Mouse (Mus musculus): ENCODE data around the gene 4930518I15Rik. TPM values are rescaled to one million over a fixed set of nuclear protein-coding genes. Genes with fewer than 3 reads are reported as not detected.
A peak's percentile ranks its signal among the peaks of the same experiment; 100 is the strongest.
"Not testable (repeated sequence)": the region's sequence is repeated elsewhere in the genome, so short reads cannot be mapped to it uniquely, and the experiment has no call there.

The 4930518I15Rik gene
- polyA plus RNA-seq, 1 experiment from 2014 or later, result 4.1 TPM

GRCm38 (mm10) chr2:156856311-156856710 lies 1.4 kb downstream of the 4930518I15Rik start:
- whole genome bisulfite sequencing, result 96% methylated on average over 1 of the region's 1 CpGs
- Histone ChIP-seq H3K4me3 (ENCODE audit: low read depth, low read length) (no peak overlapping the region), H3K4me1 (ENCODE audit: insufficient read depth, low read depth, low read length) (no peaks in the 10 kb centered on the region), H3K27ac (ENCODE audit: low read length) (0 out of 2 replicates have a peak overlapping the region, but pooled peaks have one; percentile 62), H3K9ac (replicated peaks; ENCODE audit: low read depth) (no peak overlapping the region), H3K36me3 (ENCODE audit: insufficient read depth, low read length) (peaks cover 7% of the 10 kb centered on the region; the same call in 1 of the 2 replicates), H3K27me3 (replicated peaks; ENCODE audit: insufficient read depth, low read length) (no peaks in the 10 kb centered on the region), H3K9me3 (ENCODE audit: low read length) (no peaks in the 10 kb centered on the region), H3K4me2 (replicated peaks; ENCODE audit: low read depth, low read length) (no peak overlapping the region)
- TF ChIP-seq EP300 (IDR thresholded peaks at IDR 0.05), result no peak
- TF ChIP-seq CTCF (IDR thresholded peaks at IDR 0.05), result no peak
- DNase-seq (ENCODE audit: low spot score), result no peak
- ATAC-seq, result no peak

- 50% methylated on average over 13 of the region's 13 CpGs for WGBS
- H3K4me1 ChIP-seq (ENCODE audit: insufficient read depth, low read depth, low read length); H3K9me3 ChIP-seq (ENCODE audit: low read length); H3K36me3 ChIP-seq (ENCODE audit: insufficient read depth, low read length); H3K27me3 ChIP-seq (replicated peaks; ENCODE audit: insufficient read depth, low read length); H3K4me2 ChIP-seq (replicated peaks; ENCODE audit: low read depth, low read length); H3K4me3 ChIP-seq (ENCODE audit: low read depth, low read length); H3K9ac ChIP-seq (replicated peaks; ENCODE audit: low read depth); H3K27ac ChIP-seq (ENCODE audit: low read length): not testable (repeated sequence)
- TF ChIP-seq CTCF (IDR thresholded peaks at IDR 0.05), result peak; percentile 72
- ATAC-seq, result peak; percentile 13; the same call in 1 of the 2 replicates
- peak; percentile 76 for DNase-seq (ENCODE audit: low spot score)
Observed at GRCm38 (mm10) chr2:156853999-156854771, 3.6 kb downstream of the 4930518I15Rik start.

GRCm38 (mm10) chr2:156853584-156853983 lies 4.2 kb downstream of the 4930518I15Rik start:
- not testable (repeated sequence) for H3K4me2 ChIP-seq (replicated peaks; ENCODE audit: low read depth, low read length); DNase-seq (ENCODE audit: low spot score); H3K4me3 ChIP-seq (ENCODE audit: low read depth, low read length); H3K36me3 ChIP-seq (ENCODE audit: insufficient read depth, low read length); H3K9me3 ChIP-seq (ENCODE audit: low read length); H3K9ac ChIP-seq (replicated peaks; ENCODE audit: low read depth); H3K27me3 ChIP-seq (replicated peaks; ENCODE audit: insufficient read depth, low read length); H3K4me1 ChIP-seq (ENCODE audit: insufficient read depth, low read depth, low read length); H3K27ac ChIP-seq (ENCODE audit: low read length)
- 72% methylated on average over 8 of the region's 13 CpGs for WGBS
- ATAC-seq, result peak; percentile 27; the same call in 1 of the 2 replicates

- WGBS, result 55% methylated on average over 5 of the region's 5 CpGs
Observed at GRCm38 (mm10) chr2:156850505-156850904, 7.2 kb downstream of the 4930518I15Rik start.

GRCm38 (mm10) chr2:156848526-156849182 lies 9.1 kb downstream of the 4930518I15Rik start:
- Histone ChIP-seq H3K4me3 (ENCODE audit: low read depth, low read length) (no peak overlapping the region), H3K9ac (replicated peaks; ENCODE audit: low read depth) (no peak overlapping the region), H3K27ac (ENCODE audit: low read length) (no peak overlapping the region), H3K36me3 (ENCODE audit: insufficient read depth, low read length) (no peaks in the 10 kb centered on the region), H3K4me1 (ENCODE audit: insufficient read depth, low read depth, low read length) (peaks cover 15% of the 10 kb centered on the region), H3K4me2 (replicated peaks; ENCODE audit: low read depth, low read length) (no peak overlapping the region), H3K9me3 (ENCODE audit: low read length) (no peaks in the 10 kb centered on the region), H3K27me3 (replicated peaks; ENCODE audit: insufficient read depth, low read length) (no peaks in the 10 kb centered on the region)
- no peak for ATAC-seq
- no peak for DNase-seq (ENCODE audit: low spot score)
- 78% methylated on average over 6 of the region's 6 CpGs for WGBS
- no peak for TF ChIP-seq CTCF (IDR thresholded peaks at IDR 0.05)
- no peak for TF ChIP-seq EP300 (IDR thresholded peaks at IDR 0.05)

More at GRCm38 (mm10) chr2:156850505-156850904, 7.2 kb downstream of the 4930518I15Rik start:
- DNase-seq (ENCODE audit: low spot score) (peak; percentile 67), ATAC-seq (peak; percentile 70)
- Histone ChIP-seq H3K4me1 (ENCODE audit: insufficient read depth, low read depth, low read length) (peaks cover 8% of the 10 kb centered on the region; the same call in 1 of the 2 replicates), H3K9ac (replicated peaks; ENCODE audit: low read depth) (no peak overlapping the region), H3K9me3 (ENCODE audit: low read length) (no peaks in the 10 kb centered on the region), H3K27me3 (replicated peaks; ENCODE audit: insufficient read depth, low read length) (no peaks in the 10 kb centered on the region), H3K36me3 (ENCODE audit: insufficient read depth, low read length) (no peaks in the 10 kb centered on the region), H3K27ac (ENCODE audit: low read length) (0 out of 2 replicates have a peak overlapping the region, but pooled peaks have one; percentile 38), H3K4me2 (replicated peaks; ENCODE audit: low read depth, low read length) (no peak overlapping the region), H3K4me3 (ENCODE audit: low read depth, low read length) (no peak overlapping the region)
- TF ChIP-seq EP300 (IDR thresholded peaks at IDR 0.05), result peak; percentile 73
- no peak for TF ChIP-seq CTCF (IDR thresholded peaks at IDR 0.05)

- H3K4me1 ChIP-seq (ENCODE audit: insufficient read depth, low read depth, low read length), result peaks cover 22% of the 10 kb centered on the region
- no peak overlapping the region for H3K27ac ChIP-seq (ENCODE audit: low read length)
- no peaks in the 10 kb centered on the region for H3K9me3 ChIP-seq (ENCODE audit: low read length)
- no peak for DNase-seq (ENCODE audit: low spot score)
- no peak overlapping the region for H3K9ac ChIP-seq (replicated peaks; ENCODE audit: low read depth)
- no peak for TF ChIP-seq CTCF (IDR thresholded peaks at IDR 0.05)
- no peak overlapping the region for H3K4me2 ChIP-seq (replicated peaks; ENCODE audit: low read depth, low read length)
- ATAC-seq, result no peak
- 72% methylated on average over 6 of the region's 6 CpGs for WGBS
- H3K36me3 ChIP-seq (ENCODE audit: insufficient read depth, low read length), result no peaks in the 10 kb centered on the region
- H3K4me3 ChIP-seq (ENCODE audit: low read depth, low read length), result no peak overlapping the region
- no peaks in the 10 kb centered on the region for H3K27me3 ChIP-seq (replicated peaks; ENCODE audit: insufficient read depth, low read length)
Observed at GRCm38 (mm10) chr2:156847653-156848052, 10.1 kb downstream of the 4930518I15Rik start.
